Mouse (Mus musculus) kidney, adult 2 months (tissue): ENCODE measurements at regions not wholly inside any gene's neighbourhood (a gene's known extent, or its start where the extent isn't known, plus 50 kb on each side); places are given as distances from the start of the nearest gene placed in this dataset.

Source experiments
- CTCF ChIP-seq: fragments of 200-500 bp; conservative IDR thresholded peaks from 2 replicates; pipeline ENCODE4 v1.5.1; 2011; ENCODE audit warnings: low read depth, mild to moderate bottlenecking, control low read depth, low read length, moderate library complexity, mixed read lengths; ENCODE audit not compliant: insufficient read depth, insufficient read length
- POLR2A ChIP-seq: fragments of 200-500 bp; IDR thresholded peaks from one replicate; pipeline ENCODE4 v1.6.1; 2011; ENCODE audit warnings: low read depth, low read length, control low read depth

DNA sequence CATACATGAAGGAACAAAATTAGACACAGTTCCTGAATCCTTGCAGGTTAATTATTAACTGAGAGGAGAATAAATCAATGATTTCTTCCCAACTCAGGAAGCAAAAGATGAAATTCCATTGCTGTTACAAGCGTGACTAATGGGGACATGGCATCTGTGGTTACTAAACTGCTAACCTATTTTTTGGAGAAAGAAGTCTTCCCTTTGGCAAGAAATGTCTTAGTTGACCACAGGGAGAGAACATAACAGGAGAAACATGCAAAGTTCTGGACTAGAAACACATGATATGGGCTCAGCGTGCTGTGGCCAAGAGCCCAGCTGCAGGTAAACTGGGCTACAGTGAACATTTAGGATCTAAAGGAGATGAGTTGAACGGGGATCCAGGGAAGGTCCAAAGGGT is 2751.4 kb upstream of the Lrrc6 start:
- TF ChIP-seq CTCF (no peak), POLR2A (no peak)
